Mouse (Mus musculus) spleen, adult 2 months (tissue): ENCODE data around the gene Gadl1. TPM values are rescaled to one million over a fixed set of nuclear protein-coding genes. Genes with fewer than 3 reads are reported as not detected.

Source experiments
- DNase-seq, 2 experiments: peaks; one replicate each; pipeline versions ENCODE4 v3.0.0 to v3.0.0-alpha.2; 2012 to 2021; ENCODE audit warnings: low spot score in 2 of 2, low read depth in 1 of 2
- H3K27ac ChIP-seq: fragments of 200-500 bp; 2 replicates; pipeline ENCODE4 v1.5.1; 2012; ENCODE audit warnings: low read length, inconsistent platforms; ENCODE audit not compliant: insufficient read depth
- H3K27me3 ChIP-seq: fragments of 200-500 bp; 2 replicates; pipeline ENCODE4 v1.6.1; 2012; ENCODE audit warnings: mild to moderate bottlenecking, moderate library complexity, low read length, inconsistent platforms; ENCODE audit not compliant: control insufficient read depth, insufficient read depth
- H3K36me3 ChIP-seq: fragments of 200-500 bp; 2 replicates; pipeline ENCODE4 v1.6.1; 2012; ENCODE audit warnings: mild to moderate bottlenecking, low read length, inconsistent platforms; ENCODE audit not compliant: control insufficient read depth, insufficient read depth
- H3K4me1 ChIP-seq: fragments of 200-500 bp; 2 replicates; pipeline ENCODE4 v1.6.1; 2011; ENCODE audit warnings: inconsistent platforms; ENCODE audit not compliant: control insufficient read depth, insufficient read depth, insufficient read length
- H3K4me3 ChIP-seq: fragments of 200-500 bp; 2 replicates; pipeline ENCODE4 v1.5.1; 2011; ENCODE audit warnings: mild to moderate bottlenecking, inconsistent platforms; ENCODE audit not compliant: insufficient read depth, insufficient read length; ENCODE audit errors: extremely low read depth
- CTCF ChIP-seq: fragments of 200-500 bp; IDR thresholded peaks from 2 replicates; pipeline ENCODE4 v1.5.1; 2011; ENCODE audit warnings: mild to moderate bottlenecking, inconsistent platforms; ENCODE audit not compliant: insufficient read depth, insufficient read length, insufficient replicate concordance; ENCODE audit errors: extremely low read depth
- POLR2A ChIP-seq: fragments of 200-500 bp; IDR thresholded peaks from 2 replicates; pipeline ENCODE4 v1.6.1; 2011; ENCODE audit warnings: low read depth, low read length, inconsistent platforms
- WGBS: fragments of 180-500 bp; shearing (Covaris S2); methylation state at CpG from one replicate; pipeline ENCODE4 v1.1.7; 2018; 5-methylcytosine and 5-hydroxymethylcytosine counted together
- polyA plus RNA-seq: library from polyadenylated mRNA; depleted of rRNA; stranded (reverse); fragments of >200 nt; gene quantifications from 2 replicates; pipeline ENCODE4 v1.2.3, GENCODE M21; 2012

Gadl1 gene
- polyA plus RNA-seq, 1 experiment = not detected

DNA sequence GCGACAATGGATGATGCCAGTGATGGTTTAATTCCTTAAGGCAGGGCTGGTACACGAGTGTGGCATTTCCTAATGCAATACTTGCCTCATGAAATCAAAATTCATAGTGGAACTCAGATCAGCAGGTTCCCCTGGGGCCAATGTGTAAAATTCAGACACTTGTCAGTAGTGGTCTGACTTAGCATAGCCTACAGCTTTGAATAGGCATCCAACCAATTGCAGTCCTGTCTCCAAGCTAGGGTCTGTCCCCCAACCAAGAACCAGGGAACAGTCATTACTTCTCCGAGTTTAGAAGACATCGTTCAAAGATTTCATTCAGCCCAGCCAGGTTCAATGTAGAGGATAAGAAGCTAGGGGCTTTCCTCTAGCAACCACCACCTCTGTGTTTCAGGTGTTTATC is 172.5 kb downstream of the Gadl1 start:
- TF ChIP-seq CTCF (no peak), POLR2A (no peak)
- Histone ChIP-seq H3K4me3 (no peak overlapping the region), H3K27ac (no peak overlapping the region), H3K27me3 (no peaks in the 10 kb centered on the region), H3K4me1 (peaks cover 14% of the 10 kb centered on the region), H3K36me3 (no peaks in the 10 kb centered on the region)
- DNase-seq = no peak
- WGBS = 83% methylated on average over 4 of the region's 4 CpGs

DNA sequence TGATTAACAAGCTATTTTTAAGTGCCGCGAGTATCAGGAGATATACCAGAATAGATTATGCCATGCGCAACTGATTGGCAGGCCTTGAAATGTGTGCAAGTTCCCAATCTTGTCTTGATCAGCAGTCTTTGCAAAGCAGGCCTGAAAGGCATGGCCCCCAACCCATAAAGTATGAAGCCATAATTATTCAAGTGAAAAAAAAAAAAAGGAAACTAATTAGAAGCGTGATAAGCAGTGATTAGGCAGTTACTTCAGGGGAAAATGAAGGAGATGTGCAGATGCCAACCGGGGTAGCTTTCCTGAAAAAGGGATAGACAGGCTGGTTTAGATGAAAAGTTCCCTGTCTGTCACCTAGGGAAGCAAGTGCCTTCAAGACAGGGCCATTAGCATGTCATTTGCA is 174.0 kb downstream of the Gadl1 start:
- Histone ChIP-seq H3K4me3 (no peak overlapping the region), H3K27me3 (no peaks in the 10 kb centered on the region), H3K36me3 (no peaks in the 10 kb centered on the region; the same call in 1 of the 2 replicates), H3K4me1 (peaks cover 14% of the 10 kb centered on the region), H3K27ac (peak overlapping the region; percentile 76)
- TF ChIP-seq CTCF (no peak), POLR2A (no peak)
- no peak for DNase-seq
- 79% methylated on average over 5 of the region's 5 CpGs for WGBS

DNA sequence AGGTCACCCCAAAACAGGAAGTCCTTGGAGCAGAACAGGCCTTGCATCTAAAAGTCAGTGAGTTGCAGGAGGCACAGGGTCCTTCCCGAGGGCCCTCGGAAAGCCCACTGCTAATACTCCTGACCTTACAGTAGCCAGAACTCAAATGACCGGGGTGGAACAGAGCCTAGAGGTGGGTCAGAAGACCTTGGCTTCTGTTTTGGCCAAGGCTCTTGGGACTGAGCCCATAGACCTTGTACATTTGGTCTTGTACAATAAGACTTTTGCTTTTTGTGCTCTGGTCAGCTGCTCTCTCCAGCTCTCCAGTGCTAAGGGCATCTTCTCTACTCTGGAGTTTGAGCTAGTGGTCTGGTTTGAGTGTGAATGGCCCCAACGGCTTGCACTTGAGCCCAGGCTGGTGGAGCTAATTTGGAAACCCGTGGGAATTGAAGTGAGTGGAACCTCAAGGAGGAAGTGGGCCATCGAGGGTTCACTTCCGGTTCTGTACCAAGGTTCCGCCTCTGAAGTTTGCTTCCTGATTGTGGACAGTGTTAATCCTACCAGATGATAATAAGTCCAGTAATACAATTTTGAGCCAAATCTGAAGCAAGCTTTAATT is 174.6 kb downstream of the Gadl1 start:
- 23% methylated on average over 8 of the region's 8 CpGs for WGBS
- Histone ChIP-seq H3K27me3 (no peaks in the 10 kb centered on the region), H3K36me3 (peaks cover 2% of the 10 kb centered on the region), H3K4me1 (peaks cover 14% of the 10 kb centered on the region), H3K4me3 (no peak overlapping the region), H3K27ac (peak overlapping the region; percentile 76)
- DNase-seq = peak; percentile 37 to 60
- TF ChIP-seq POLR2A = no peak
- TF ChIP-seq CTCF = no peak

DNA sequence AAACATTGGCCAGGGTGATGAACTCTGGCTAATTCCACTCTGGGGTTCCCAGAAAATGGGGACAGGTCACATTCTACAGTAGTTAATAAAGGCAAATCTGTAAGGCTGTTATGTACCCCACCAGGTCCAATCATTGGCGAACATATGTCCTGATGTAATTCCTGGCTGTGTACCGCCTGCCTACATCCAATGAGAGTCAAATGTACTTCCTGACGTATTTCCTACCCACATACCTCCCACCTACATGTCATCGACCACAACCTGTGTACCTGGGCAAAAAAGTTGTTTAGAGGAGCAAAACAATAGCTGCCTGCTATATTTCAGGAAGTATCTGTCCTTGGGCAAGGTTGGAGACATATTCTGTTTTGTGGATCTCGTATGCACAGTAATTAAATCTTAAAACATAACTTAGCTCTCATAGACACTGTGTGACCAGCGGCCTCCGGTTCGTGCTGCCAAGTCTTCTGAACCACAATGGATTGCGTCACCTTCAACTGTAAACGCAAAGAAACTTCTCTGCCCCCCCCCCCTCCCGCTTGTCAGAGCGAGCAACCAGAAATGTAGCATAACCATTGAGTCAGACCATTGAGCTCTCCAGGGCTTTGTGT is 175.2 kb downstream of the Gadl1 start:
- 40% methylated on average over 12 of the region's 12 CpGs for WGBS
- DNase-seq = no peak

DNA sequence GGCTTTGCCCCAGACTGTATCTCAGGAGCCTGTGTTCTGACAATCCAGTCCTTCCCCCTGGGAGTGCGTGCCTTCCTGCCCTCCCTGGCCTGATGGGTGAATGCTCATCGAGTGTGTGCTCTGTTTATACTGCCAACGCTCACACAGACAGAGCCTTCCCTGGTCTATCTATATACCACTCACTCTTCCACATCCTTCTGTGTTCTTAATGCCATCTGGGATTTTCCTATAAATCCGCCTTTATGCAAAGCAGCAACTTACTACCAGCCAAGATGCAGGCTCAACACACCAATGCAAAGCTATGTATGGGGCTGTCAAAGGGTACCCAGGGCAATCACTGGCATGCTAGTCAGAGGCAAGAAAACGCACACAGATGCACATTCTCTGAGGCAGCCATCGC is 176.7 kb downstream of the Gadl1 start:
- Histone ChIP-seq H3K36me3 (peaks cover 20% of the 10 kb centered on the region), H3K27ac (no peak overlapping the region), H3K4me1 (peaks cover 14% of the 10 kb centered on the region; the same call in 1 of the 2 replicates), H3K27me3 (no peaks in the 10 kb centered on the region), H3K4me3 (no peak overlapping the region)
- DNase-seq = no peak
- 85% methylated on average over 6 of the region's 6 CpGs for WGBS
- TF ChIP-seq POLR2A (no peak), CTCF (no peak)

More for the DNA sequence above, 175.2 kb downstream of the Gadl1 start:
- no peak overlapping the region for H3K4me3 ChIP-seq
- H3K4me1 ChIP-seq = peaks cover 14% of the 10 kb centered on the region; the same call in 1 of the 2 replicates
- peak overlapping the region; percentile 76 for H3K27ac ChIP-seq
- TF ChIP-seq CTCF = no peak
- TF ChIP-seq POLR2A = no peak
- H3K36me3 ChIP-seq = peaks cover 7% of the 10 kb centered on the region
- no peaks in the 10 kb centered on the region for H3K27me3 ChIP-seq

DNA sequence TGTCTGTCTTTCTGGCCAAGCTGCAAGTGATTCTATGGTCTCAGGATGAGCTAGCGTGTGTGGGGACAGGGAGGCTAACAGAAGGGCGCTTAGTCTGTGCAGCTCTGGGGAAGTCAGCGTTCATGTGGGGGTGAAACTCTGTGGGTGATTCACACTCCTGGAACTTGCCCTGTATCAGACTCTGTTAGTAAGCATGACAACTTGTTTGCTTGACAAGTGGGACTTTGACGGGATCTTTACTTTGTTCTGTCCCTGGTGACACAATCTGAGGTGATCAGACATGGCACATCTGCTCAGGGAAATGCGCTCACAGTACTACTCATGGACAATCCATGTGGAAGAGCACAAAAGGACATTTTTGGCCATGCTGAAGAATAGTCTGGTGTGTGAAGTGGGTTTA is 178.0 kb downstream of the Gadl1 start:
- no peaks in the 10 kb centered on the region for H3K27me3 ChIP-seq
- TF ChIP-seq POLR2A (no peak), CTCF (no peak)
- no peak overlapping the region for H3K4me3 ChIP-seq
- no peak for DNase-seq
- WGBS = 87% methylated on average over 5 of the region's 5 CpGs
- no peak overlapping the region for H3K27ac ChIP-seq
- H3K4me1 ChIP-seq = peaks cover 15% of the 10 kb centered on the region; the same call in 1 of the 2 replicates
- H3K36me3 ChIP-seq = peaks cover 29% of the 10 kb centered on the region

DNA sequence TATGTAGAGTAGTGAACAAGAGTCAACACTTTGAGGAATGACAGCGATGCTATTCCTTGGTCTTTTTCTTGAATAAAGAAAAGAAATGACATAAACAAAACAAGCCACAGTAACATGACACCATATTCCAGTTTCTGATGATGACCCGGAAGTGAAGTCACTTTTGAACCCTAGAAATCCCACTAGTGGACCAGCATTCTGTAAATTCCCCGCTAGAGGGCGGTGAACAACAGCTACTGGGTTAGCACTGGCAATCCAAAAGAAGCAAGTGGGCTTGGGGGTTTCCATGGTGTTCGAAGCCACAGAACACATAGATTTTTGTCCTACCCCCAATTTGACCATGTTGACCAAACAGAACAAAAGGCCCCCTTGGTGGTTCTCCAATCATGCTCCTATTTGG is 178.6 kb downstream of the Gadl1 start:
- peak; percentile 63 to 64 for DNase-seq
- Histone ChIP-seq H3K36me3 (peaks cover 35% of the 10 kb centered on the region), H3K4me3 (no peak overlapping the region), H3K27ac (no peak overlapping the region), H3K27me3 (no peaks in the 10 kb centered on the region), H3K4me1 (peaks cover 16% of the 10 kb centered on the region; the same call in 1 of the 2 replicates)
- TF ChIP-seq CTCF (peak; percentile 53; the same call in 1 of the 2 replicates), POLR2A (no peak)
- WGBS = 30% methylated on average over 5 of the region's 5 CpGs
